Mouse (Mus musculus): ENCODE measurements at regions not wholly inside any gene's neighbourhood (a gene's known extent, or its start where the extent isn't known, plus 50 kb on each side); places are given as distances from the start of the nearest gene placed in this dataset.

DNA sequence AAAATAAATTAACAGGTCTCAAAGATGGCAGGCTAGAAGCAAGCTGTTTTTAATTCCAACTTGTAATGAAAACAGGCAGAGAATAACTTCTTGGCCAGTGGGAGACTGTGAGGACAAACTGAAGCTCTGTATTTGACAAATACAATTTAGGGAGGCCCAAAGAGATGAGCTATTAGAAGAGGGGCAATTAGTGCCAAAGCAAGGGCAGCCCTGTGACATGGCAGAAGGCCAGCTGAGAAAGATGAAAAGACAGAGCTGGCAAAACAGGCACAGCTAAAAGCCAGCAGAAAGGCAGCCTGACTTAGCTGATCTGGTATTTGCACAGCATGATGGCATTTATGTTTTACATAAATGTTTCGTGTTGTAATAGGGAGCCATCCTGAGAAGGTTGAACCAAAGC lies 175.0 kb upstream of the Ngly1 start:
- TF ChIP-seq POLR2A (IDR thresholded peaks at IDR 0.05; ENCODE audit: insufficient read depth, low read length) (no peak), CTCF (IDR thresholded peaks at IDR 0.05; ENCODE audit: low read depth, low read length) (no peak)
